Mouse (Mus musculus) thymus, postnatal 25 days (tissue): ENCODE measurements around the gene Wdr19.
A peak's percentile ranks its signal among the peaks of the same experiment; 100 is the strongest.
"Not testable (repeated sequence)": the region's sequence is repeated elsewhere in the genome, so short reads cannot be mapped to it uniquely, and the experiment has no call there.

ENCODE experiments used
- DNase-seq: peaks from one replicate; pipeline ENCODE4 v3.0.0; 2022

The Wdr19 gene

GRCm38 (mm10) chr5:65204726-65205125 lies 5.2 kb downstream of the Wdr19 start:
- no peak for DNase-seq

DNA sequence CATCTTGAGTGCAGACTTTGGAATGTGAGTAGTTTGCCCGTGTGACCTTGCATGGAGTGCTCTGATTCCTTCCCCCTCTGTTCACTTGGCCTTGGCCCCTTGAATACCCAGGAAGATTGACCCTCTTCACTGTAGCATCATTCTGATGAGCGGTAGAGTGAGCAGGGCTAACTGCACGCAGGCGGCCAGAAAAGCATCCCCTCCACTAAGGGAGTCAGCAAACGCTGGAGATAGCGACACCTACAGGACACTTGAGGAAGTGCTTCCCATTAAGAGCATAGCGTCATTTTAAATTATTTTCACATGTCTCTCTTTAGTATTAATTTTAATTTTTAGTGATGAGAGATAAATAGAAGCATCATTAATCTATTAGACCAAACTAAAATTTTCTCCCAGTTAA lies 13.8 kb downstream of the Wdr19 start:
- DNase-seq: peak; percentile 33

GRCm38 (mm10) chr5:65217305-65218269 lies 18.1 kb downstream of the Wdr19 start:
- DNase-seq: peak; percentile 13

DNA sequence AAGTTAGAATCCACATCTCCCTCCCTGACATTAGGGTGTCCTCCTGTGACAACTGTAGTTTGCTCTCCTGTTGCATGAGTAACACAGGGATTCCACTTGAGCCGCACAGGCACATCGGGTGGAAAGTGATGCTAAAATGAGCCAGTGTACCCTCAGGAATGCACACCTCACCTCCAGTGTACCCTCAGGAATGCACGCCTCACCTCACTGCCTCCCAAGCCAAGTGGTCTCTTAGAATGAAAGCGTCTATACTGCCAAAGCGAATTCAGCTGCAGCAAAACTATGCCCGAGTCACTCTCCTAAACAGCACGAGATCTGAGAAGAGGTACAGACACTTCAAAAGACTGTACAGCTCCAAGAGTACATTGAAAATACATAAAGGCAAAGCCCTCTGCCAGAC lies 21.5 kb downstream of the Wdr19 start:
- DNase-seq: no peak

DNA sequence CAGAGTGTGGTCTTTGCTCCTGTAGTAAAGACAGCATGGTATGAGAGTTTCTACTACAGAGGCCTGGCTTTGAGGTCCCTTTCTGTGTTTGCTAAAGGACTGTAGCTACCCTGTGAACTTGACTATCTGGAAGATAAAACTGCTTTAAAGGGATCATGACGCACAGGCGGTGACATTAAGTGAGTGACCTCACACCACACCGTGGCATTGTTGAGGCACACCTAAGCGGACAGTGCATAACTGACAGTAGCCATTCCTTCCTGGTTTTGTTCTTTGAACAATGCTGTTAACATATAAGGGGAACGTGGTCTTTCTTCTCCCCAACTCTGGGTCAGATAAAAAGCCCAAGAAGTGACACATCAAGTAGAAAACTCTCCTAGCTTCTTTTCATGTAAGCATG lies 24.6 kb downstream of the Wdr19 start:
- DNase-seq: no peak

- DNase-seq: no peak
Observed at GRCm38 (mm10) chr5:65231289-65232003, 31.9 kb downstream of the Wdr19 start.

GRCm38 (mm10) chr5:65242740-65243139 lies 43.2 kb downstream of the Wdr19 start:
- peak; percentile 22 for DNase-seq

GRCm38 (mm10) chr5:65247296-65247695 lies 47.8 kb downstream of the Wdr19 start:
- no peak for DNase-seq

GRCm38 (mm10) chr5:65250185-65250855 lies 50.8 kb downstream of the Wdr19 start:
- no peak for DNase-seq

DNA sequence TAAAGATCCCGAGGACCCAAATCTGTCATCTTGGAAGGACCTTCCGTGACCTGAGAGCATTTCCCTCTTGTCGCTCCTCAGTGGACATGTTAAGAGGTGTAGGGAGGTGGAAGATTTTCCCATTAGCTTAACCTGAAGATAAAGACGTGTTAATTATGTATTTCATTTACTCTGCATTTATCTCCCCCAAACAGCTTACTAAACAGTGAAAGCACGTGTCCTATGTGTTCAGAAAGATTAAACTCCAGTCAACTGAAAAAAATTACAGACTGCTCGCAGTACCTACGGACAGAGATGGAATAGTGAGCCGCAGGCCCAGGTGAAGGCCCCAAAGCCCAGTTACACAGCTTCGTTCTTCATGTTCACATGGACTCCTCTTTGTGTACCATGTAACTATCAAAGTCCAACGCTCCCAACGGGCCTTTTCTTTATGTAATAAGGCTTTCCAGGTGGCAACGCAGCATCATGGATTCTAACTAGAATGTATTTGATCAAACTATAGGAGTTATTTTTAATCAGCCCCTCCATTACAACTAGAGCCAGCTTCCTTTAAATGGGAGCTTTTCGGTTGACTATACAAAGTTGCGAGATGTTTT lies 58.5 kb downstream of the Wdr19 start:
- DNase-seq: no peak

- no peak for DNase-seq
Observed at GRCm38 (mm10) chr5:65273966-65274365, 74.5 kb downstream of the Wdr19 start.

DNA sequence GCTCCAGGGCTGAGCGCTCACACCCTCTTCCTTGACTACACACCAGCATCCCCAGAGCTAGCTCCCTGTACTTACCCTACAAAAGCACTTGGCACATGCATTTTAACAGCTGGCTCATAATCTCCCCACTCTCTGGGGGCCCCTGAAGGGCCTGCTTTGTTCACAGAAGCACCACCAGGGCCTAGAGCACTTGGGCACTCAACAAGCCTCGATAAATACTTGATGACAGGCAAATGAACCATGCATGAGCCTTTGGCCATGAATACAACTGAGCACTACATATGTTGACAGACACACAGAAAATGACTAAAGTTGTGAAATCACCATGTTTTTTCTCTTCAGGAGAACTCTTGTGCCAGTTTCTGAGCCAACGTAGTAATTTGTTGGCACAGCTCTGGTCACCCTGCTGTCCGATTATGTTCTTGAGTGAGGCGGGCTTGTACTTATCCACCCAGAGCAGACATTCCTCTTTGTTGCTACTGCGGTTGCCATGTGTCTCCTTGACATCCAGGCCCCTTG lies 79.7 kb downstream of the Wdr19 start:
- DNase-seq: no peak

DNA sequence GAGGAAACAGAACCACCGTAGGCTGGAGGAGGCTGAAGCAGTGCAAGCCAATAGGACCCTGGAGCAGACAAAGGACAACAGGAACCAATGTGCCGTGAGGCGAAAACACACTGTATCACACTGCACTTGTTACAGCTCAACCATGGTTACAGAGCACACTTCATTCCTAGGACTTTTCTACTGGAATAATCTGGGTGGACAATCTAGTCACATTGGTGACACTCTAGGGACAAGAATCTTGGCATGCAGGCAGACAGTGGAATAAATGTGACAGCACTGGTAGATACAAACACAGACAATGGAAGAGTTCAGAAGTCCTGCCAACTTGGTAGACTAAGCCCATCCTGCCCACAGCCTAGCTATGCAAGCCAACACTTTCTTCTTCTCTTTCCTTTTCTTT lies 81.7 kb downstream of the Wdr19 start:
- no peak for DNase-seq

DNA sequence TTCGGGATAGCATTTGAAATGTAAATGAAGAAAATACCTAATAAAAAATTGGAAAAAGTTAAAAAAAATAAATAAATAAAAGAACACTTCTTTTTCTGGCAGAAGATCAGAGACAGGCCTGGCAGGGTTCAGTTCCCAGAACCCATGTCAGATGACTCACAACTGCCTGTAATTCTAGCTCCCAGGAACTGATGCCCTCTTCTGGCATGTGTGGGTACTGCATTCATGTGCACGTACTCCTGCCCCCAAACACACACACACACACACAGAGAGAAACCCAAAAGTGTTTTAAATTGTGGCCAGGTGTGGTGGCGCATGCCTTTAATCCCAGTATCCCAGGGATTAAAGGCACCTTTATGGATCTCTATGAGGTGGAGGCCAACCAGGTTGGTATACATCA lies 84.7 kb downstream of the Wdr19 start:
- DNase-seq: peak; percentile 39

DNA sequence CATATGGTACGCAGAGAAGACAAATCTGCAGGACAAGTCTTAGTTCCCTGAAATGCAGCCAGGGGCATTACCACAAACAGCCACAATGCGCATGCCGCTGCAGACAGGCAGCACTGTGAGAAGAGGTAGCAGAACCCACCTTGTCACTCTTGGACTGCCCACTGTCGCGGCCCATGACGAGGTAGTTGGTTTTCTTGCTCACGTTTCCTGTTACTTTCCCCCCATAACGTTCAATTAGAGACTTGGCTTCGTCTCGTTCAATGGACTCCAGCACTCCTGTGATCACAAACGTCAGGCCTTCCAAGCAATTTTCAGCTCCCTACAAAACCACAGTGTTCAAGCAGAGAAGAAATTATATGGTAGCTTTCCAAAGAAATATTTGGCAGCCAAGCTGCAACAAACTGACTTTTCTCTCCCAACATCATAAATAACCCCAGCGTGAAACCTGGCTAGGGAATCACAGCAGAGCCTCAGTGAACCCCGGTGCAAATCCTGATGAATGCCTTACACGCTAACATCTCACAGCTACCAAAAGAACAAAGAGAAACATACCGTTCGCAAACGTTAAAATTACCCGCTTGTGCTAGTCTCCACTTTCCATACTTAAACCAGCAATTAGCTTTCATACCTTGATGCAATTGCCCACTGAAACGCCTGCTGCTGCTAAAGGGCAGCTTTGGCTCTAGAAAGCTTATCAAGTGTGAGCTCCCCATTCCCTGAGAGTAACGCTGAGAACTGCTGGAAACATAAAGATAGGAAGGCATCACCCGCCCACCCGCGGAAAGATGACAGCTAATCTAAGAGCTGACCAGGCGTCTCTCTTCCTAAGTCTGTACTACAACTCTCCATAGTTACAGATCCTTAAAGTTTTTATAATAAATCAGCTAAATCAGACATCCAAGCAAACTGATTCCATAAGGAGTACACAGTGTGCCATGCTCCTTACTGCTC lies 88.5 kb downstream of the Wdr19 start:
- no peak for DNase-seq

GRCm38 (mm10) chr5:65289009-65289408 lies 89.5 kb downstream of the Wdr19 start:
- DNase-seq: not testable (repeated sequence)

DNA sequence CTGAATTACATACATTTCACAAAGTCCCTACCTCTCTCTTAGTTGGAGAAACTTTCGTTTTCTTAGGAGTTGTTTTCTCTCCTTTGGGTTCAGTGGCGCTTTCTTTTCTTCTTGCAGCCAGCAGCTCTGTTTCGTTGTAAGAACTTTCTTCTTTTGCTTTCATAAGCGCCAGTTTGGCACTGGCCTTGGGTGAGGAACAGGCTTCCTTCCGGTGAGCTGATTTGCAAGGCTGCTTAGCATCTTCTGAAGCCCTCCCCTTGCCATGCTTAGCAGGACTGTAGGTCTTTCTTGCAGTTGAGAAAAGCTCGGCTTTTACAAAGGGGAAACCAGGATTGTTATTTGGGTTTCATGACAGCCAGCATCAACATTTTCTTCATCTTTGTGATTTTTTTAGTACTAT lies 94.1 kb downstream of the Wdr19 start:
- DNase-seq: no peak

DNA sequence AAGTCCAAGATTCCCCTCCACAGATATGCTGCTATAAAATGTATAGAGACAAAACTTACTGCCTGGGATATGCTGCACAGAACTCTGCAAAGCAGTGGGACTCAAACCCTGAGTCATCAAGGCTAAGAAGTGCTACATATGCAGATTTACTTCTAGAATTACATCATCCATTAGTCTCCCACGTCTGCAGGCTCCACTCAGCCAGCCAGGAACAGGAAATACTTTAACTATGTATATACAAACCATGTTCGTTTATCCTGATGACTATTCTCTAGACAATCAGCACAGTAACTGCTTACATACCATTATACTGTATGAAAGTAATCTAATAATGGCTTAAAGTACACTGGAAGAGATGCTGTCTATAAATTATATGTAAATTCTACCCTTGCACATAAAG lies 94.8 kb downstream of the Wdr19 start:
- no peak for DNase-seq

DNA sequence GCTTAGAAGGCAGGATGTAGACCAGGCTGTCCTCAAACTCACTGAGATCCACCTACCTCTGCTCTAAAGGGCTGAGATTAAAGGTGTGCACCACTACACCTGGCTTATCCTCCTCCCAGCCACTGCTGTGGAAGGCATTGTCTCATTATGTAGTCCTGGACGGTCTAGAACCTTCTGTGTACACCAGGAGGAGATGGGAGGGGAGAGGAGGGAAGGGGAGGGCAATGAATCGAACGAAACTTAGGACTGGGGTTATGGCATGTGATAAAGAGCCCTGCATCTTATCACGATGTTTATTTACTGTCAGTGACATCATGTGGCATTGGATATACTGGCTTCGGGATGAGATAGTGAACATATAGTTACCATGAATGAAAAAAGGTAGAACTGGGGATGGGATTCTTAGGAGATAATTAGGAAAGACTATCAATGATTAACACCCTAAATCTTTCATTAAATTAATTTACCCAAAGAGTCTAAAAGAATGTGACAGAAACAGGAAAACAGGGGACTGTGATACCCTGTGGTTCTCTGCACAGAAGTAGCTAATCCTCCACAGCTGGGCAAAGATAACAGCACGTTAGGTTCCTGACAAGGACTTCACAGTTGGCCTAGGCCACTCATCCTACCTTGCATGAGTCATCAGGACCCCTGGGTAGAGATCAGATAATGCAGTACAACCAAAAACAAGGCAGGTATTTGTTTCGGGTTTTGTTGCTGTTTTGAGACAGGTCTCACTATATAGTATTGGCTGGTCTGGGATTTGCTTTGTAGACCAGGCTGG lies 98.9 kb downstream of the Wdr19 start:
- DNase-seq: no peak

- DNase-seq: not testable (repeated sequence)
Observed at GRCm38 (mm10) chr5:65299623-65300022, 100.1 kb downstream of the Wdr19 start.

GRCm38 (mm10) chr5:65300121-65300520 lies 100.6 kb downstream of the Wdr19 start:
- DNase-seq: no peak
